Mouse (Mus musculus) stomach, embryonic 16.5 days (tissue): ENCODE data around the gene Ern1. TPM values are rescaled to one million over a fixed set of nuclear protein-coding genes. Genes with fewer than 3 reads are reported as not detected.

Source experiments
- ATAC-seq: fragments of 200-750 bp; cut with Nextera tagmentation; 2 replicates; pipeline ENCODE4 v1.8.0; 2017; ENCODE audit warnings: moderate number of reproducible peaks, moderate TSS enrichment; ENCODE audit not compliant: insufficient read depth, low FRiP score
- H3K27ac ChIP-seq: fragments of 300-500 bp; sonication (generic); 2 replicates; pipeline ENCODE4 v1.5.1; 2014; ENCODE audit warnings: low read length
- H3K27me3 ChIP-seq: fragments of 300-500 bp; sonication (generic); 2 replicates; pipeline ENCODE4 v1.6.1; 2014; ENCODE audit warnings: low read length, control low read depth, mixed read lengths; ENCODE audit not compliant: control insufficient read depth, insufficient read depth
- H3K36me3 ChIP-seq: fragments of 300-500 bp; sonication (generic); 2 replicates; pipeline ENCODE4 v1.6.1; 2014; ENCODE audit warnings: low read length; ENCODE audit not compliant: control insufficient read depth, insufficient read depth
- H3K4me1 ChIP-seq: fragments of 300-500 bp; sonication (generic); 2 replicates; pipeline ENCODE4 v1.6.1; 2014; ENCODE audit warnings: low read length, control low read depth, mixed read lengths; ENCODE audit not compliant: control insufficient read depth, insufficient read depth
- H3K4me2 ChIP-seq: fragments of 300-500 bp; sonication (generic); 2 replicates; pipeline ENCODE4 v1.6.1; 2014; ENCODE audit warnings: low read depth, low read length, mixed read lengths
- H3K4me3 ChIP-seq: fragments of 300-500 bp; sonication (generic); replicated peaks from 2 replicates; pipeline ENCODE4 v1.5.1; 2014; ENCODE audit warnings: mild to moderate bottlenecking, low read length
- H3K9ac ChIP-seq: fragments of 300-500 bp; sonication (generic); 2 replicates; pipeline ENCODE4 v1.6.1; 2014; ENCODE audit warnings: low read length
- H3K9me3 ChIP-seq: fragments of 300-500 bp; sonication (generic); replicated peaks from 2 replicates; pipeline ENCODE4 v1.6.1; 2016; ENCODE audit warnings: low read length, control low read depth; ENCODE audit not compliant: control insufficient read depth
- WGBS: fragments of 180-500 bp; shearing (Covaris S2); extraction: QIAGEN DNeasy Blood & Tissue Kit; methylation state at CpG from one replicate; pipeline ENCODE4 v1.1.7; 2014; 5-methylcytosine and 5-hydroxymethylcytosine counted together
- polyA plus RNA-seq: library from polyadenylated mRNA; unstranded; fragments of >200 nt; fragmentation: Nextera tagmentation; extraction: Ambion mirVana; gene quantifications from 2 replicates; pipeline ENCODE4 v1.2.1, GENCODE M21; 2015

The Ern1 gene
- polyA plus RNA-seq, 1 experiment from 2014 or later, result 9.4 TPM

DNA sequence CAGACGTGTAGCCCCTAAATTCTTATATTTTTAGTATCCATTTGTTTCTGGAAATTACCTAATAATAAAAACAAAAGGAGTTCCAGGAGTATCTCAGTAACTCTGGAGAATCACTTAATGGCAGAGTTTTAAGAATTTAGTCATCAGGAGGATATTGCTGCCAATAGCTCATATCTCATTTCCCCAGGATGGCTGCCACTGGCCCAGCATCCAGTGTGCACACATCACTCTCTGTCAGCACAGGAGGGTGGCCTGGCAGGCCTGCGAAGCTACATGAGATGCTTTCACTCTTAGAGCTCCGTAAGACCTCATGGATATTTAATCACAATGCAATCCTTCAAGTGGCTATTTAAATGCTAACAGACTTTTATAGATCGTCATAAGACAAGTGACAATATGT, 34.0 kb upstream of the Ern1 start:
- Histone ChIP-seq H3K4me2 (no peak overlapping the region), H3K4me3 (no peak overlapping the region), H3K4me1 (0 out of 2 replicates have a peak, but pooled peaks cover 4% of the 10 kb centered on the region), H3K36me3 (no peaks in the 10 kb centered on the region), H3K27me3 (no peaks in the 10 kb centered on the region), H3K27ac (no peak overlapping the region), H3K9ac (no peak overlapping the region), H3K9me3 (no peaks in the 10 kb centered on the region)
- WGBS, result 63% methylated on average over 4 of the region's 4 CpGs
- ATAC-seq, result no peak

DNA sequence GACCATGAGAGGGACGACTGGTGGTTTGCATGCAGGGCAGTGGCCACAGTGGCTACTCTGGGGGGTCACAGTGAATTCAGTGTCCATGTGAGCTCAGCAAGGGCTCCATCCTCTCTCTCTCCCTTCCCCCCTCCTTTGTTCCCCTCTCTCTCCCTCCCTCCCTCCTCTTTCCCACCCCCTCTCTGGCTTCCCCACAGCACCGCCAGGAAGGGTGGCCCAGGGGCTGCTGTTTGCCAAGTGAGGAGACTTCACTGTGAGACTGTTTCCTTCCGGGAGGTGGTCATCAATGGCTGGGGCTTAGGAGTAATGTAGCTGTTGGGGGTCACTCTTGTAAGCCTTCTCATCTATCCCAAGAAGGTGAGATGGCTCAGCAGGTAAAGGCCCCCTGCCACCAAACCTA, 32.8 kb upstream of the Ern1 start:
- Histone ChIP-seq H3K27ac (no peak overlapping the region), H3K9ac (no peak overlapping the region), H3K9me3 (no peaks in the 10 kb centered on the region), H3K4me3 (no peak overlapping the region), H3K27me3 (no peaks in the 10 kb centered on the region), H3K4me2 (no peak overlapping the region), H3K36me3 (no peaks in the 10 kb centered on the region), H3K4me1 (0 out of 2 replicates have a peak, but pooled peaks cover 4% of the 10 kb centered on the region)
- ATAC-seq, result no peak
- WGBS, result 51% methylated on average over 3 of the region's 3 CpGs

DNA sequence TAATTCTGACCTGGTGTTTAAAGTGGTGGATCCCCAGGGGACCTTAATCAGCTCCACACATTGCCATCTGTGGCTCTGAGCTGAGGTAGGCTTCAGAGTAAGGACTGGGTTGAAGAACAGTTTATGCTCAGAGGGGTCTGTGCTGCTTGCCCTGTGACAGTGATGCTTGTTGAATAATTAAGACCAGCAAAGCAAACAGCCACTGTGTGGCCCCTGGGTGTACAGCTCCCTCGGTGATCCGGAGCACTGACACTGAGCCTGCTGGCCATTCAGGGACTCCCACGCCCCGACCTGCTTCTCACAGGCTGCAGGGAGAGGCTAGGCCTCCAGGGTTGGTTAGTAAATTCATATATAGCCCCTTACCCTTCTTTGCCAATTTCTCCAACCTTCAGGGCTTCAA, 31.9 kb upstream of the Ern1 start:
- 66% methylated on average over 4 of the region's 4 CpGs for WGBS

DNA sequence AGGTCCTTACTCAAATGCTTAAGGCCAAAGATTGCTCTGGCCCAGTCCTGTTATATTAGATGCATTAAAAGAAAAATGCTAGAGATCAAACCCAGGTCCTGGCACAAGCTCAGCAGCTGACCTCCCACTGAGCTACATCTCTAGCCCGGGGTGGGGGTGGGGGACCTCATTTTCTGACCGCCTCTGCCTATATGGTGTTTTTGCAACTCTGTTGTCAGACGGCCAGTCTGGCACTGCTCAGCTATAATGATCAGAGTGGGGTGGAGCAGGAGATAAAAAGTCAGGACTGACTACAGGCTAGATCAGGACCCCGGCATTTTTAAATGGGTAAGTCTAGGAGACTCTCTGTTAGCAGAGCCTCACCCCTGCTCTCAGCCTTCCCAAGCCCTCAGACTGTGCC, 30.7 kb upstream of the Ern1 start:
- H3K4me2 ChIP-seq, result no peak overlapping the region
- H3K27me3 ChIP-seq, result no peaks in the 10 kb centered on the region
- 38% methylated on average over 4 of the region's 4 CpGs for WGBS
- H3K4me1 ChIP-seq, result 0 out of 2 replicates have a peak, but pooled peaks cover 7% of the 10 kb centered on the region
- no peak for ATAC-seq
- no peaks in the 10 kb centered on the region for H3K9me3 ChIP-seq
- H3K36me3 ChIP-seq, result no peaks in the 10 kb centered on the region
- no peak overlapping the region for H3K4me3 ChIP-seq
- H3K27ac ChIP-seq, result no peak overlapping the region
- H3K9ac ChIP-seq, result no peak overlapping the region

More for the DNA sequence above, 31.9 kb upstream of the Ern1 start:
- no peak overlapping the region for H3K9ac ChIP-seq
- H3K9me3 ChIP-seq, result no peaks in the 10 kb centered on the region
- no peak overlapping the region for H3K4me2 ChIP-seq
- no peaks in the 10 kb centered on the region for H3K36me3 ChIP-seq
- H3K27me3 ChIP-seq, result no peaks in the 10 kb centered on the region
- 0 out of 2 replicates have a peak, but pooled peaks cover 4% of the 10 kb centered on the region for H3K4me1 ChIP-seq
- no peak overlapping the region for H3K27ac ChIP-seq
- no peak for ATAC-seq
- no peak overlapping the region for H3K4me3 ChIP-seq

DNA sequence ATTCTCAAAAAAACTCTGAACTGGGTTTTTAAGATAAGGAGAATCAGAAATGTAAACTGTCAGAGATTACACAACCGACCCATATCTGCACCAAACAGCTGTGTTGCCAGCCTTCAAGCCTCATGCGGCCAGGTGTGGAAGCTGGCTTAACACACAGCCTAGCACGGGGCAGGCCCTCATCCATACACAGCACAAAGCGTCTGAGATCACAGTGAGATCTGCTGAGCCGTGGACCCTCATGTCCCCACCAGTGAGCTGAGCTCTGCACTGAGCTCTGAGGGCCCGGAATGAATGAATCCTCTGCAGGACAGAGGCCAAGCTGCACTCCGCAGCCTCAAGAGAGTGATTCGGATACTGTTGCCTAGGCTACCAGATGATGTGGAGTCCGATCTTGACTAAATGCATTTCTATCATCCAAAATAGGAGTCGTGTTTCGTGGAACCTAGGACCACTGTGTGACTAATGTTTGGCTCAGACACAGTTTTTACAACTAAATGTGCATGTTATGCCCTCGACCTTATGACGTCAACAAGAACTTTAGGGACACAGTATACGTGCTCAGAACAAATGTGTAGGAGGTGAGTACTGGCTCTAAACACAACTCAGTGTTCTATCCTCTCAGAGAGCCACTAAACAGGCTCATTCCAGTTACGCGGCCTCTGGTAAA, 27.6 kb upstream of the Ern1 start:
- WGBS, result 62% methylated on average over 16 of the region's 16 CpGs

DNA sequence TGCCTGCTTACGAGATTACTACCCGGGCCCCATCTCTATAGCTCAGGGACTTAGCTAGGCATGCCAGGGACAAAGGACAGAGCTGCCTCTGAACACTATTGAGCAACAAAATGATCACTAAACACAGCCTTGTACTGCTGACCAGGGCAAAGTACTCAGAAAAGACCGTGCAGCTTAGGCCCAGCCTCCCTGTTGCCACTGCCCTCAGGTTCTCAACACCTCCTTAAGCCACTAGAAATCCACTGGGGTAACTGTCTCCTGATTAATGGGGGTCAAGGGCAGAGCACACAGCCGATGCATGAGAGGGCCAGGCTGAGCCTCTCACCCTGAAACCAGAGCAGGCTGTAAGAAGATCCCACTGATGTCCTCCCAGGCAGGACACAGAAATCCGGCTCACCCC, 26.8 kb upstream of the Ern1 start:
- H3K27ac ChIP-seq, result no peak overlapping the region
- no peak overlapping the region for H3K4me3 ChIP-seq
- H3K4me2 ChIP-seq, result no peak overlapping the region
- H3K36me3 ChIP-seq, result 0 out of 2 replicates have a peak, but pooled peaks cover 1% of the 10 kb centered on the region
- 0 out of 2 replicates have a peak, but pooled peaks cover 7% of the 10 kb centered on the region for H3K4me1 ChIP-seq
- ATAC-seq, result peak; percentile 58
- WGBS, result 47% methylated on average over 5 of the region's 5 CpGs
- 0 out of 2 replicates have a peak overlapping the region, but pooled peaks have one; percentile 10 for H3K9ac ChIP-seq
- H3K9me3 ChIP-seq, result no peaks in the 10 kb centered on the region
- no peaks in the 10 kb centered on the region for H3K27me3 ChIP-seq

More for the DNA sequence above, 27.6 kb upstream of the Ern1 start:
- H3K27me3 ChIP-seq, result no peaks in the 10 kb centered on the region
- H3K9me3 ChIP-seq, result no peaks in the 10 kb centered on the region
- no peaks in the 10 kb centered on the region for H3K36me3 ChIP-seq
- no peak overlapping the region for H3K4me3 ChIP-seq
- no peak overlapping the region for H3K27ac ChIP-seq
- H3K9ac ChIP-seq, result no peak overlapping the region
- no peak overlapping the region for H3K4me2 ChIP-seq
- H3K4me1 ChIP-seq, result 0 out of 2 replicates have a peak, but pooled peaks cover 7% of the 10 kb centered on the region
- ATAC-seq, result no peak

DNA sequence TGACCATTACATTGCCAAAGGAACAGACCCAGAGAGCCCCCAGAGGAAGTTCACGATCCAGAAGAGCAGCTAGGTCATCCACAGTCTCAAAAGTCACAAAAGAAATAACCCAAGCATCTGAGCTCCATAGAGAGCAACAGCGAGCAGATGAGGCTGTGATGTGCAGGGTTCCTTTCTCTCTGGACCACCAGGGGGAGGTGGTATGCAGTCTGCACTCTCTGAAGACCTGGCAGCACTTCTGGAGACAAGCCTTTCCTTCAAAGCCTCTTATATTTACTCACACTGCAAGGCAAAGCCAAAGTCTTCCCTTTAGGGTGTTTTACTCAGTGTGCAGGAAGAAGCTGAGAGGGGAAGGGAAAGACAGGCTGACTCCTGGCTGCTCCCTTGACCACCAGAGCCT, 25.5 kb upstream of the Ern1 start:
- Histone ChIP-seq H3K9ac (peak overlapping the region; percentile 34; the same call in 1 of the 2 replicates), H3K9me3 (no peaks in the 10 kb centered on the region), H3K27ac (no peak overlapping the region), H3K4me3 (no peak overlapping the region), H3K4me1 (0 out of 2 replicates have a peak, but pooled peaks cover 4% of the 10 kb centered on the region), H3K36me3 (0 out of 2 replicates have a peak, but pooled peaks cover 6% of the 10 kb centered on the region), H3K4me2 (no peak overlapping the region), H3K27me3 (no peaks in the 10 kb centered on the region)
- ATAC-seq, result no peak
- WGBS, result 34% methylated on average over 2 of the region's 2 CpGs

DNA sequence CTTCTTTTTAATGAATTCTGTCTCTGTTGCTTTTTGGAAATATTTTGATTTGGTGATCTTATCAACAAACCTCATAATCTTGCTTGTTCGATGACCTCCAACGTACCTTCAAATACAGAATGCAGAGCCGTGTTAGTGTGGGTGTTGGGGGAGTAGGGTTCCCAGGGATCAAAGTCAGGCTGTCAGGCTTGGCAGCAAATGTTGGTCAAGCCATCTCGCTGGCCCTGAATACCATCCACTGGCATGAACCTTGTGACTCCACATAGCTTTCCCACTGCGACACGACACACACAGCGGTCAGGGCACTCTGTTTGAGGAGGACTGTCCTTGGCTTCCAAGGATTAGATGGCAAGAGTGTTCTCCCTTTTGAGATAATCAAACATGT, 24.3 kb upstream of the Ern1 start:
- 0 out of 2 replicates have a peak, but pooled peaks cover 3% of the 10 kb centered on the region for H3K4me1 ChIP-seq
- no peak overlapping the region for H3K9ac ChIP-seq
- 92% methylated on average over 7 of the region's 7 CpGs for WGBS
- no peak overlapping the region for H3K4me2 ChIP-seq
- H3K9me3 ChIP-seq, result no peaks in the 10 kb centered on the region
- no peak overlapping the region for H3K4me3 ChIP-seq
- ATAC-seq, result no peak
- H3K27ac ChIP-seq, result no peak overlapping the region
- no peaks in the 10 kb centered on the region for H3K27me3 ChIP-seq
- H3K36me3 ChIP-seq, result 0 out of 2 replicates have a peak, but pooled peaks cover 6% of the 10 kb centered on the region

DNA sequence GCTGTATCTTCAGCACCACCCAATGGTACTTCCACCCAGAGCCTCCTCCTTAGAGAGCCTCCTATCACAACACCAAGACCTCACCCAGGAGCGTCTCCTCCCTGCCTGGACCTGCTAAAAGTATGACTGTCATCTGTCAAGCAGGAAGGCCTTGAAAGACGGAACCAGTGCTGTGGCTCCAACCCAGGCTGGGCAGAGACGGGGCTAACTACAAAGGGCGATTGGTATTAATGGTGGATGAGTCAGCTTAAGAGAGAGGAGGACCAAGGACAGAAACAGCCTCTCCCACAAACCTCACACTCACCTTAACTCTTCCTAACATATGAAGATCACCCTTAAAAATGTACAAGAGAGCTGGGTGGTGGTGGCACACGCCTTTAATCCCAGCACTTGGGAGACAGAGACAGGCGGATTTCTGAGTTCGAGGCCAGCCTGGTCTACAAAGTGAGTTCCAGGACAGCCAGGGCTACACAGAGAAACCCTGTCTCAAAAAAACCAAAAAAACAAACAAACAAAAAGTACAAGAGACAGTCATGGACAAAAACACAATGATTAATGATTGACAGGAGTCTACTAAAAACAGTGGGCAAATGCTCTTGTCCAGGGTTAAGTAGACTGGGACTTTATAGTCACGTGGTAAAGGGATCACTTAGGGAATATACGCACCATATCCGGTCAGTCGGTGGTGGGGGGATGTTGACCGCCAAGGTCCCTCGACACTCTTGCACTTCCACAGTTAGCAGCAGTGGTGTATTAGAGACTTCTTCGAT, 23.8 kb upstream of the Ern1 start:
- 0 out of 2 replicates have a peak, but pooled peaks cover 6% of the 10 kb centered on the region for H3K36me3 ChIP-seq
- H3K9me3 ChIP-seq, result no peaks in the 10 kb centered on the region
- ATAC-seq, result no peak
- no peak overlapping the region for H3K9ac ChIP-seq
- no peak overlapping the region for H3K27ac ChIP-seq
- H3K4me3 ChIP-seq, result no peak overlapping the region
- WGBS, result 84% methylated on average over 14 of the region's 14 CpGs
- no peaks in the 10 kb centered on the region for H3K27me3 ChIP-seq
- 0 out of 2 replicates have a peak, but pooled peaks cover 3% of the 10 kb centered on the region for H3K4me1 ChIP-seq
- H3K4me2 ChIP-seq, result no peak overlapping the region
